Mouse (Mus musculus) midbrain, embryonic 11.5 days (tissue): Measurements from ENCODE around the gene Zfp108. TPM values are rescaled to one million over a fixed set of nuclear protein-coding genes. Genes with fewer than 3 reads are reported as not detected.

Experiments
- ATAC-seq: fragments of 200-750 bp; cut with Nextera tagmentation; 2 replicates; pipeline ENCODE4 v1.8.0; 2017; ENCODE audit warnings: moderate TSS enrichment, moderate library complexity; ENCODE audit not compliant: low FRiP score
- DNase-seq: peaks from one replicate; pipeline ENCODE4 v3.0.0; 2015; ENCODE audit warnings: low spot score; ENCODE audit errors: missing footprints
- H3K27ac ChIP-seq: fragments of 300-500 bp; sonication (generic); 2 replicates; pipeline ENCODE4 v1.5.1; 2014; ENCODE audit warnings: low read depth, low read length
- H3K27me3 ChIP-seq: fragments of 300-500 bp; sonication (generic); 2 replicates; pipeline ENCODE4 v1.6.1; 2014; ENCODE audit warnings: mild to moderate bottlenecking, low read length, moderate library complexity, mixed read lengths; ENCODE audit not compliant: control insufficient read depth, insufficient read depth
- H3K36me3 ChIP-seq: fragments of 300-500 bp; sonication (generic); 2 replicates; pipeline ENCODE4 v1.6.1; 2014; ENCODE audit warnings: mild to moderate bottlenecking, low read length, moderate library complexity, mixed read lengths; ENCODE audit not compliant: control insufficient read depth, insufficient read depth
- H3K4me1 ChIP-seq: fragments of 300-500 bp; sonication (generic); 2 replicates; pipeline ENCODE4 v1.6.1; 2014; ENCODE audit warnings: low read length; ENCODE audit not compliant: control insufficient read depth, insufficient read depth
- H3K4me2 ChIP-seq: fragments of 300-500 bp; sonication (generic); 2 replicates; pipeline ENCODE4 v1.6.1; 2014; ENCODE audit warnings: mild to moderate bottlenecking, moderate library complexity
- H3K4me3 ChIP-seq: fragments of 300-500 bp; sonication (generic); 2 replicates; pipeline ENCODE4 v1.5.1; 2014; ENCODE audit warnings: low read depth, low read length
- H3K9ac ChIP-seq: fragments of 300-500 bp; sonication (generic); 2 replicates; pipeline ENCODE4 v1.6.1; 2014; ENCODE audit warnings: low read length
- H3K9me3 ChIP-seq: fragments of 300-500 bp; sonication (generic); 2 replicates; pipeline ENCODE4 v1.6.1; 2016; ENCODE audit warnings: low read length; ENCODE audit not compliant: control insufficient read depth
- WGBS: fragments of 180-500 bp; shearing (Covaris S2); extraction: QIAGEN DNeasy Blood & Tissue Kit; methylation state at CpG from one replicate; pipeline ENCODE4 v1.1.7; 2014; 5-methylcytosine and 5-hydroxymethylcytosine counted together
- polyA plus RNA-seq: library from polyadenylated mRNA; unstranded; fragments of >200 nt; fragmentation: Nextera tagmentation; extraction: Ambion mirVana; gene quantifications from 2 replicates; pipeline ENCODE4 v1.2.1, GENCODE M21; 2014

The Zfp108 gene
- polyA plus RNA-seq: 2.5 and 2.7 TPM in 2 replicates

GRCm38 (mm10) chr7:24254633-24255474 lies at the start of gene Zfp108:
Zfp108 (plus strand) TSS chr7:24254794.
- Histone ChIP-seq H3K36me3 (no peaks in the 10 kb centered on the region), H3K27ac (no peak within 1 kb of the TSS), H3K4me3 (peak within 1 kb of the TSS; percentile 38), H3K4me1 (no peaks in the 10 kb centered on the region), H3K9ac (peak within 1 kb of the TSS; percentile 39), H3K27me3 (no peaks in the 10 kb centered on the region), H3K9me3 (no peaks in the 10 kb centered on the region), H3K4me2 (peak within 1 kb of the TSS; percentile 47)
- DNase-seq (peak; percentile 98), ATAC-seq (peak; percentile 91)
- WGBS: 22% methylated on average over 21 of the region's 21 CpGs

- no peak overlapping the region for H3K27ac ChIP-seq
- H3K9ac ChIP-seq: peak overlapping the region; percentile 83
- 0 out of 2 replicates have a peak, but pooled peaks cover 2% of the 10 kb centered on the region for H3K36me3 ChIP-seq
- peak overlapping the region; percentile 45 for H3K4me3 ChIP-seq
- H3K4me2 ChIP-seq: peak overlapping the region; percentile 52
- no peaks in the 10 kb centered on the region for H3K9me3 ChIP-seq
- no peaks in the 10 kb centered on the region for H3K27me3 ChIP-seq
- ATAC-seq: peak; percentile 92
- peak; percentile 96 for DNase-seq
- WGBS: 18% methylated on average over 24 of the region's 24 CpGs
- H3K4me1 ChIP-seq: peaks cover 4% of the 10 kb centered on the region; the same call in 1 of the 2 replicates
Measured at GRCm38 (mm10) chr7:24207488-24208261, 46.9 kb upstream of the Zfp108 start.

GRCm38 (mm10) chr7:24208282-24208886 lies 46.2 kb upstream of the Zfp108 start:
- no peak overlapping the region; the same call in 1 of the 2 replicates for H3K9ac ChIP-seq
- DNase-seq: no peak
- ATAC-seq: peak; percentile 63
- H3K4me1 ChIP-seq: peaks cover 4% of the 10 kb centered on the region; the same call in 1 of the 2 replicates
- peak overlapping the region; percentile 52 for H3K4me2 ChIP-seq
- H3K27ac ChIP-seq: no peak overlapping the region
- no peaks in the 10 kb centered on the region for H3K9me3 ChIP-seq
- H3K36me3 ChIP-seq: 0 out of 2 replicates have a peak, but pooled peaks cover 2% of the 10 kb centered on the region
- H3K4me3 ChIP-seq: peak overlapping the region; percentile 45
- 61% methylated on average over 7 of the region's 7 CpGs for WGBS
- H3K27me3 ChIP-seq: no peaks in the 10 kb centered on the region

- ATAC-seq (no peak), DNase-seq (peak; percentile 33)
- no peak overlapping the region for H3K27ac ChIP-seq
- H3K4me2 ChIP-seq: no peak overlapping the region
- peaks cover 4% of the 10 kb centered on the region; the same call in 1 of the 2 replicates for H3K4me1 ChIP-seq
- no peaks in the 10 kb centered on the region for H3K9me3 ChIP-seq
- WGBS: 71% methylated on average over 2 of the region's 2 CpGs
- H3K36me3 ChIP-seq: 0 out of 2 replicates have a peak, but pooled peaks cover 2% of the 10 kb centered on the region
- H3K27me3 ChIP-seq: no peaks in the 10 kb centered on the region
- no peak overlapping the region for H3K4me3 ChIP-seq
- H3K9ac ChIP-seq: no peak overlapping the region
Measured at GRCm38 (mm10) chr7:24210296-24210695, 44.3 kb upstream of the Zfp108 start.

- no peaks in the 10 kb centered on the region for H3K36me3 ChIP-seq
- DNase-seq (peak; percentile 31), ATAC-seq (no peak)
- no peaks in the 10 kb centered on the region for H3K9me3 ChIP-seq
- WGBS: 83% methylated on average over 5 of the region's 5 CpGs
- no peak within 1 kb of the TSS for H3K4me3 ChIP-seq
- no peak within 1 kb of the TSS for H3K9ac ChIP-seq
- H3K4me2 ChIP-seq: no peak within 1 kb of the TSS
- no peak within 1 kb of the TSS for H3K27ac ChIP-seq
- peaks cover 4% of the 10 kb centered on the region; the same call in 1 of the 2 replicates for H3K4me1 ChIP-seq
- no peaks in the 10 kb centered on the region for H3K27me3 ChIP-seq
Measured at GRCm38 (mm10) chr7:24211343-24211742, 43.3 kb upstream of the Zfp108 start, which contains the start of gene Zfp111. Zfp111 (minus strand) TSS chr7:24211443.

GRCm38 (mm10) chr7:24237040-24237791 lies 17.4 kb upstream of the Zfp108 start, which contains the start of gene Zfp109:
Zfp109 (minus strand) TSS chr7:24237560.
- H3K9ac ChIP-seq: peak within 1 kb of the TSS; percentile 79
- peaks cover 3% of the 10 kb centered on the region; the same call in 1 of the 2 replicates for H3K4me1 ChIP-seq
- peak within 1 kb of the TSS; percentile 50 for H3K4me2 ChIP-seq
- no peaks in the 10 kb centered on the region for H3K27me3 ChIP-seq
- peak within 1 kb of the TSS; percentile 72 for H3K4me3 ChIP-seq
- WGBS: 8% methylated on average over 25 of the region's 28 CpGs
- ATAC-seq (peak; percentile 91), DNase-seq (peak; percentile 96)
- H3K9me3 ChIP-seq: no peaks in the 10 kb centered on the region
- 0 out of 2 replicates have a peak, but pooled peaks cover 2% of the 10 kb centered on the region for H3K36me3 ChIP-seq
- no peak within 1 kb of the TSS for H3K27ac ChIP-seq

- peak overlapping the region; percentile 38 for H3K4me3 ChIP-seq
- peak; percentile 75 for ATAC-seq
- no peaks in the 10 kb centered on the region for H3K4me1 ChIP-seq
- H3K9me3 ChIP-seq: no peaks in the 10 kb centered on the region
- H3K9ac ChIP-seq: peak overlapping the region; percentile 22; the same call in 1 of the 2 replicates
- no peak for DNase-seq
- peak overlapping the region; percentile 47 for H3K4me2 ChIP-seq
- no peak overlapping the region for H3K27ac ChIP-seq
- H3K27me3 ChIP-seq: no peaks in the 10 kb centered on the region
- no peaks in the 10 kb centered on the region for H3K36me3 ChIP-seq
- WGBS: 62% methylated on average over 9 of the region's 9 CpGs
Measured at GRCm38 (mm10) chr7:24253779-24254615, 597 bp upstream of the Zfp108 start.
